Mouse (Mus musculus): Measurements from ENCODE around the gene C1ql4. TPM values are rescaled to one million over a fixed set of nuclear protein-coding genes. Genes with fewer than 3 reads are reported as not detected.
"Not testable (repeated sequence)": the region's sequence is repeated elsewhere in the genome, so short reads cannot be mapped to it uniquely, and the experiment has no call there.

Gene C1ql4
- total RNA-seq, 2 experiments from 2014 or later = not detected

DNA sequence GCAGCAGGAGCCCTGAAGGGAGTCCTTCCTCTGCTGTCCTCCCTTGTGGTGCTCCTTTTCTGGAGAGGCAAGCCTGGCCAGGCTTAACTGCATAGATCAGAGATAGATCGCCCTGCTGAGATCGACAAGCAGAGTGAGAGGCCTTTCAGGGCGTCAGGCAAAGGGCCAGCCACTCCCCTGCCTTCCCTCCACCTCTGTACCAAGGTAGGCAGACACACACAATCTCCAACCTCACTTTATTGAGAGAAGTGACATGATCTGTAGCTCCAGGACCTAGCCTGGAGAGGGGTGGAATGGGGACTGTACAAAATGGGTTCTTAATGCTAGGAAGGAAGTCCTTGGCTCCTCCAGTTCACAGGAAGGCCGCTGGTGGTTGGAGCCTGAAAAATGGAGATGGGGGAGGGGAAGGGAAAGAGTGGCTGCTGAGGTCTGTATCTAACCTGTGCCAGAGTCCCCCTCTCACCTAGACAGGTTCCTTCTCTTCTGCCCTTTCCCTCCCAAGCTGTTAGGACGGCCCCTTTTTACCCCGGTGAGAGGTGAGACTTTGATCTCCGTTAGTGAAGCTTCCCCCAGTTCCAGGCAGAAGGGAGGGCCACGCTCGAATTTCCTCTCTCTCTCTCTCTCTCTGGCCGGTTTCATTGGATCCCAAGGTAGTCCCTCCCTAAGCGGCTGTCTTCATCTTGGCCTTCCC is 3.6 kb downstream of the C1ql4 start:
- Histone ChIP-seq H3K27ac (no peak overlapping the region), H3K4me3 (no peak overlapping the region)
- TF ChIP-seq CTCF (IDR thresholded peaks at IDR 0.05) = no peak
- no peak for DNase-seq (ENCODE audit: extremely low spot score in 1 of 2, low spot score in 2 of 2)
- intact Hi-C loops (cut with DNase I) = loop anchor here (5.0 to 10.0 kb wide), 2 partner anchors 113 to 181 kb away; no protein-coding TSS in a partner anchor

DNA sequence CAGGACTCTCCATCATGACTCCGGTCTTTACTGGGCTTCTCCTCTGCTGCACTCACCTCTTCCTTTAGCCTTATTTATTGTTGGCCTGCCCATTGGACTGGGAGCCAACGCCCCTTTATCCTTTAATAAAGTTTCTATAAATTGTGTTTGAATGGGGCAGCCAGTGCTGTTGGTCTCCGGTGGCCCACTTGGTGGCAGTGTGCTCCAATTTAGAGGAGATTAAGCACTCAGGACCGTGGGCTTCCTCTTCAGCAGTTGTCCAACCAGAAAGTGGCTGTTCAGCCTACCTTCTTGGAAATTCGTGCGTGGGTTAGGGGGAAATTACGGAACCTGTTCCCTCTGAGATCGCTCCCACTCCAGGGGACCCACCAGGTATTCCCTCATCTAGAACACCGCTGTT is 4.4 kb downstream of the C1ql4 start:
- TF ChIP-seq CTCF (IDR thresholded peaks at IDR 0.05) = peak; percentile 74
- no peak overlapping the region for H3K4me3 ChIP-seq
- intact Hi-C loops (cut with DNase I) = loop anchor here (5.0 to 10.0 kb wide), 2 partner anchors 114 to 182 kb away; no protein-coding TSS in a partner anchor
- DNase-seq (ENCODE audit: extremely low spot score in 1 of 2, low spot score in 2 of 2) = no peak
- H3K27ac ChIP-seq = no peak overlapping the region

DNA sequence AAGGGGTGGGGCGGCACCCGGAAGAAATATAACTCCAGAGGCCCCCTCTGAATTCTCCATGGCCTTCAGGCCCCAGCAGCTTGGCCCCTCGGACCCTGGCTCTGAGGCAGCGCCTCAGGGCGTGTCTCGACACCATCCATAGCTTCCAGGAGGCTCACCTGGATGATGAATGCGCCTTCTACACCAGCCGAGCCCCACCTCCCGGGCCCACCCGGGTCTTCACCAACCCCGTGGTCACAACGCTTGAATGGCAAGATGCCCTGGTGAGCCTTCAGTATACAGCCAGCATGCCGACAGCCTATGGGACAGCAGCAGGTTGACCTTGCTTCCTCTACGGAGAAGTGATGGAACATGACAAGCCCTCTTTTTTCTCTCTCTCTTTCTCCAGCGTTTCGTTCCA is 4.8 kb downstream of the C1ql4 start:
- intact Hi-C loops (cut with DNase I) = loop anchor here (5.0 to 10.0 kb wide), 2 partner anchors 114 to 182 kb away; no protein-coding TSS in a partner anchor
- no peak for DNase-seq (ENCODE audit: extremely low spot score in 1 of 2, low spot score in 2 of 2)
- Histone ChIP-seq H3K4me3 (no peak overlapping the region), H3K27ac (no peak overlapping the region)
- TF ChIP-seq CTCF (IDR thresholded peaks at IDR 0.05) = no peak

DNA sequence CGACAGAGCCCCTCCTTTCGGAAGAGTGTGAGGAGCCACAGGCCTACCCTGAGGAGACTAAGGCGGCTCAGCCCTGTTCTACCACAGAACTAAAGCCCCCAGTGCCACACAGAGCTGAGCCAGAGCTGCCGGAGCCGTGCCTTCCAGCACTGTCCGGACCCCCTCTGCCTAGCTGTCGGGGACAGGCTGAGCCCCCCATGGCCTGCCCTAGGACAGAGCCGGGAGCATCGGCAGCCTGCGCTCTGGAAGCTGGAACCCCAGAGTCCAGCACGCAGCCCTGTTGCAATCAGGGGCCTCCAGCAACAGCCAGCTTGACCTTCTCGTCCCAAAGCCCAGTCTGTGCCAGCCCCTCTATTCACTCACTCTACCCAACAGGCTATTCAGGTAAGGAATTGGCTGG is 5.3 kb downstream of the C1ql4 start:
- Histone ChIP-seq H3K27ac (no peak overlapping the region), H3K4me3 (no peak overlapping the region)
- DNase-seq (ENCODE audit: extremely low spot score in 1 of 2, low spot score in 2 of 2) = no peak
- TF ChIP-seq CTCF (IDR thresholded peaks at IDR 0.05) = no peak
- intact Hi-C loops (cut with DNase I) = loop anchor here (5.0 to 10.0 kb wide), 2 partner anchors 115 to 182 kb away; no protein-coding TSS in a partner anchor

DNA sequence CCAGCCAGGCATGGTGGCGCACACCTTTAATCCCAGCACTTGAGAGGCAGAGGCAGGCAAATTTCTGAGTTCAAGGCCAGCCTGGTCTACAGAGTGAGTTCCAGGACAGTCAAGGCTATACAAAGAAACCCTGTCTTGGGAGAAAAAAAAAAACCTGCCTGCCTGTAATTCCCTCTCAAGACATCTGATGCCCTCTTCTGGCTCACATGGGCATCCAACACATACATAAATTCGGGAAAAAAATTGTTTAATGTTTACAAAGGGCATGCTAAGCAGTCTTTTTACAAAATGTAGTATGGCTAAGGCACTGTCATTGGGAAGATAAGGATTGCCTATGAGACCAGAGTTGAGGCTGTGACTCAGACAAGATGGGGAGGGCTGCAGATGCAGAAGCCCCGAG is 7.8 kb downstream of the C1ql4 start:
- TF ChIP-seq CTCF (IDR thresholded peaks at IDR 0.05) = peak; percentile 25
- Histone ChIP-seq H3K27ac (no peak overlapping the region), H3K4me3 (no peak overlapping the region)
- DNase-seq (ENCODE audit: extremely low spot score in 1 of 2, low spot score in 2 of 2) = no peak
- intact Hi-C loops (cut with DNase I) = loop anchor here (5.0 to 10.0 kb wide), 2 partner anchors 117 to 185 kb away; no protein-coding TSS in a partner anchor

DNA sequence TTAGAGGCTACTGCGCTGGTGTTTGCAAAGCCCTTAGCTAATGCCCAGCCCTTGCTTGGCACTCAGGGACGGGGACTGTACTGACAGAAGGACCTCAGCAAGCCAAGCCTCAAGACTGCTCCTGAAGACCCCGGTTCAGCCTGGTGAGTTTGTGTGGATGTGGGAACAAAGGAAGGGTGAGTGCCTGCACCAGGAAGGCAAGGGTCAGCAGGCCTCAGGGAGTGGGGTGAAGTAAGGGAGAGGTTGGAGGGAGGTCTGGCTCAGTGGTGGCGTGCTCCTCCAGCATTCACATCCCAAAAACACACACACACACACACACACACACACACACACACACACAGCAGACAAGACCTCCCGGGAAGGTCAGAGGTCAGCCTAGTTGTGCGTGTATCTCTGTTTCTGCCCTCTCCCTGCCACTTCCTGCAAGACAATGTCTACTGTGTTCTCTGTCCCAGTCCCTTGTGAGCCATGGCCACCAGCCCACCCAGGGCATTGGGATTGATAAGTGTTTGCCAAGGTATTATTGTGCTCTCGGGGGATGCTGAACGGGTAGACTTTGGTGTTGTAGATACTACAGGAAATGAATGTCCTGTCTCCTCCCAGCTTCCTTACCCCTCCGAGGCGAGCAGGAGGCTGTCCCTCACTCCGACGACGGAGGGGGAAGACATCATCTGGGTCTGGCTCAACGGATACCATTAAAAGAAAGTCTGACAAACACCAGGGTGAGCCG is 9.3 kb downstream of the C1ql4 start:
- no peak overlapping the region for H3K4me3 ChIP-seq
- intact Hi-C loops (cut with DNase I) = no loop called here
- H3K27ac ChIP-seq = no peak overlapping the region
- DNase-seq (ENCODE audit: extremely low spot score in 1 of 2, low spot score in 2 of 2) = no peak
- no peak for TF ChIP-seq CTCF (IDR thresholded peaks at IDR 0.05)

DNA sequence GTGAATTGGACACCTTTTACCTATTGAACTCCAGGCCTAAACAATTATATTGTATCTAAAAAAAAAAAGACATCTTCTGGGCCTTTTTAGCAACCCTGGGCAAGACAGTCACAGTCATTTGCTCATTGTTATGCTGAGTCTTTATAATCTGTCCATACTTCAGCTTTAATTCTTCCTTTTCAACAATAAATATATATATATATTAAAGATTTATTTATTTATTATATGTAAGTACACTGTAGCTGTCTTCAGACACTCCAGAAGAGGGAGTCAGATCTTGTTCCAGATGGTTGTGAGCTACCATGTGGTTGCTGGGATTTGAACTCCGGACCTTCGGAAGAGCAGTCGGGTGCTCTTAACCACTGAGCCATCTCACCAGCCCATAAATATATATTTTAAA is 11.6 kb downstream of the C1ql4 start:
- DNase-seq (ENCODE audit: extremely low spot score in 1 of 2, low spot score in 2 of 2); H3K4me3 ChIP-seq; intact Hi-C loops (cut with DNase I); H3K27ac ChIP-seq: not testable (repeated sequence)

DNA sequence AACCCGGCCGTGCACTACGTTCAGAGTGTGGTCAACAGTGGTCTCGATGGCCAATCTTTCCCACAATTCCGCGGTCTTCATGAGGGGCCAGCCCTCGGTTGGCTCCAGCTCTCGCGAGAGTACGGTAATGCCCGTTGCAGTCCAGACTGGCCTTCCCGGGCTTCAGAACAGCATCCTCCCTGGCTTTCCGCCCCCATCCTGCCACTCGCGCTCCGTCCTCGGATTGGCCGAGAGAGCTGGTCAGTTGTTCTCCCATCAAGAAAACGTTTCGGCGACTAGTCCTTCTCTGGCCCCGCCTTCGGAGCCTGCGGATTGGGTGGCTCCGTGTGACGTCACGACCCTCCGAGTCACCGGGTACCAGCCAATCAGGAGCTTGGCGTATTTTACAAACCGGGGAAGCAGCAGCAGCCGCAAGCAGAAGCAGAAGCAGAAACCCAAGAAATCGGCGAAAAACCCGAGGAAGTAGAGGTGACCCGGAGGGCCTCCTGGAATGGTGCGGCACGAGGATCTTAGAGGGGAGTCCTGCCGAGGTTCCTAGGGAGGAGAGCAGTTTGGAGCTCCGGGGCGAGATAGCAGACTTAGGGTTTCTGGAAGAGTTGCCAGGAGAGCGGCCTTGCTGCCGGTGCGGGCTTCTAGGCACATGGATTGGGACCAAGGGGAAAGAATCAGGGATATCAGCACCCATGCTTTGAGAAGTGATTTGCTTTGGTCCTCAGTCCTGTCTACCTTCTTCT is 12.8 kb downstream of the C1ql4 start:
- peak; percentile 96 to 98 for DNase-seq (ENCODE audit: extremely low spot score in 1 of 2, low spot score in 2 of 2)
- peak overlapping the region; percentile 95 for H3K27ac ChIP-seq
- no peak for TF ChIP-seq CTCF (IDR thresholded peaks at IDR 0.05)
- intact Hi-C loops (cut with DNase I) = no loop called here
- peak overlapping the region; percentile 51 for H3K4me3 ChIP-seq

DNA sequence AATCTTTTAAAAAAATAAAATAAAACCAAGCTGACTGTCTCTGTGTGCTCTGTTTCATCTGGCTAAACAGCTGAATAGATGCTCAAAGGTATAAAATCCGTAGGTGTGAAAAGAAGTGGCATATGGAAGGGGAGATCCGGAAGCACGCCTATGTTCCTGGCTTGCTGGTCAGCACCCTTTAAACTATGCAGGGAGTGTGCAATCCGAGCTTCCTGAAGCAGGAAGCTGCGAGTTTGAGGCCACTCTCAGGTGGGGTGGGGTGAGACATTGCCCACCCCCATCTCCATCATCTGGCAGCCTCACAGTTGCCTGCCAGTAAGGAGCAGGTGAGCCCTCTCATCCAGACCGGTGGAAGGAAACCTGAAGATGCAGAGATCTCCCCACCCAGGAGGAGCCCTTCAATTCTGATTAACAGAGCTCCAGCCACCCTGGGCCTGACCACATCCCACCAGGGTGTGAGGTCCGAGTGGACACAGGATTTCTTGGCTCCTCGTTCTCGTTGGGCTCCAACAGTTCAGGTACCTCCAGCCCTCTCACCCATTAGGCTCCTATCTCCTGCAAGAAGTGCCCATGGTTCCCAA is 13.5 kb downstream of the C1ql4 start, which contains the start of gene Troap:
Gene Troap (plus strand): TSS at position 557 of the 581 bp plus-strand sequence.
- no peak for TF ChIP-seq CTCF (IDR thresholded peaks at IDR 0.05)
- intact Hi-C loops (cut with DNase I) = no loop called here
- no peak for DNase-seq (ENCODE audit: extremely low spot score in 1 of 2, low spot score in 2 of 2)
- H3K4me3 ChIP-seq = peak within 1 kb of the TSS; percentile 51
- H3K27ac ChIP-seq = peak within 1 kb of the TSS; percentile 95

DNA sequence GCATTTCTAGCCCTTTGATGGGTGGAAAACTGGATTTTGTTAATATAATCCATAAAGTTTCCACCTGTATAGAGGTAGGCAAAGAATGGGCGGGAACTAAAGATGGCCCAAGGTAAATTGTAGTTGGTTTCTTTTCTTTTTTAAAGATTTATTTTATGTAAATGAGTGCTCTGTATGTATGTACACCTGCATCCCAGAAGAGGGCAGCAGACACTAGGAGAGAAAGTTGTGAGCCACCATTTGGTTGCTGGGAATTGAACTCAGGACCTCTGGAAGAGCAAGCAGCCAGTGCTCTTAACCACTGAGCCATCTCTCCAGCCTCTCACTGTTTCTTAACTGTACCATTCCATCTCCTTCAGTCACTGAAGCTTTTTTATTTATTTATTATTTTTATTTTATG is 15.6 kb downstream of the C1ql4 start:
- H3K4me3 ChIP-seq = no peak overlapping the region
- no peak for DNase-seq (ENCODE audit: extremely low spot score in 1 of 2, low spot score in 2 of 2)
- no peak overlapping the region for H3K27ac ChIP-seq
- intact Hi-C loops (cut with DNase I) = no loop called here
- TF ChIP-seq CTCF (IDR thresholded peaks at IDR 0.05) = peak; percentile 25

DNA sequence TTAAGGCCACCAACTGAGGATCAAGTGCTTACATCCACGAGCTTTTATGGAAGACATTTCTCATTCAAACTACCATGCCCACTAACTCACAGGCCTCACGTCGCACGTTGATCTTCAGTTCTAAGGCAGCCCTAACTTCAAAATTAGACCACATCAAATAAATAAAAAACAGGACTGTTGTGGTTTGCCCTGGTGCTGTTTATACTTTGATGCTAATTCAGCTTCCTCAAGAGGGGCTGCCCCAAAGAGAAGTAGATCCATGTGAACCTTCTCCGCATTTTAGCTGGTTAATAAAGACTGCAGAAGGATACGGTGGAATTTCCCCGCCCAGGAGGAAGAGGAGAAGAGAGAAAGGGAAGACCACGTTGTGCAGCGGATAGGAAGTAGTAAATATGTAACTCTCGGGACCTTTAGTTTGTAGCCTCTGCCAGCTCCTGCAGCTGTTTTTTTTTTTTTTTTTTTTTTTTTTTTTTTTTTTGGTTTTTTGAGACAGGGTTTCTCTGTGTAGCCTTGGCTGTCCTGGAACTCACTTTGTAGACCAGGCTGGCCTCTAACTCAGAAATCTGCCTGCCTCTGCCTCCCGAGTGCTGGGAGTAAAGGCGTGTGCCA is 22.0 kb downstream of the C1ql4 start:
- intact Hi-C loops (cut with DNase I) = no loop called here
- no peak for DNase-seq (ENCODE audit: extremely low spot score in 1 of 2, low spot score in 2 of 2)
- Histone ChIP-seq H3K27ac (no peak overlapping the region), H3K4me3 (no peak overlapping the region)
- TF ChIP-seq CTCF (IDR thresholded peaks at IDR 0.05) = no peak

Measured in left cerebral cortex, adult 2 months (tissue).